Mouse (Mus musculus) fibroblast of lung, adult 2 months (primary cell): ENCODE results near the gene Gm21885.

Experiments
- DNase-seq: peaks from one replicate; pipeline ENCODE4 v3.0.0-alpha.2; 2011; ENCODE audit warnings: low read depth

Gm21885 gene

GRCm38 (mm10) chr11:94268761-94269160 is 12.9 kb upstream of the Gm21885 start:
- no peak for DNase-seq

- DNase-seq = no peak
These were observed 11.8 kb upstream of the Gm21885 start for GRCm38 (mm10) chr11:94269906-94270305.

GRCm38 (mm10) chr11:94271015-94271414 is 10.7 kb upstream of the Gm21885 start:
- no peak for DNase-seq

- DNase-seq = no peak
These were observed 8.4 kb upstream of the Gm21885 start for GRCm38 (mm10) chr11:94272960-94273927.

GRCm38 (mm10) chr11:94274206-94274867 is 7.3 kb upstream of the Gm21885 start:
- no peak for DNase-seq

- DNase-seq = no peak
These were observed 6.4 kb upstream of the Gm21885 start for GRCm38 (mm10) chr11:94275226-94275625.

- DNase-seq = no peak
These were observed 6.0 kb upstream of the Gm21885 start for GRCm38 (mm10) chr11:94275686-94276085.

- peak; percentile 86 for DNase-seq
These were observed 4.8 kb upstream of the Gm21885 start for GRCm38 (mm10) chr11:94276869-94277337.

GRCm38 (mm10) chr11:94282291-94282690 is 618 bp downstream of the Gm21885 start:
- no peak for DNase-seq

- no peak for DNase-seq
These were observed 1.9 kb downstream of the Gm21885 start for GRCm38 (mm10) chr11:94283536-94284099.

- no peak for DNase-seq
These were observed 4.4 kb downstream of the Gm21885 start for GRCm38 (mm10) chr11:94285886-94286574.

GRCm38 (mm10) chr11:94287105-94287504 is 5.4 kb downstream of the Gm21885 start:
- no peak for DNase-seq

- DNase-seq = no peak
These were observed 8.5 kb downstream of the Gm21885 start for GRCm38 (mm10) chr11:94290062-94290740.

GRCm38 (mm10) chr11:94294996-94295845 is 13.5 kb downstream of the Gm21885 start:
- no peak for DNase-seq

GRCm38 (mm10) chr11:94312733-94313132 is 31.1 kb downstream of the Gm21885 start:
- DNase-seq = no peak

- DNase-seq = no peak
These were observed 32.5 kb downstream of the Gm21885 start for GRCm38 (mm10) chr11:94314098-94314652.

GRCm38 (mm10) chr11:94315308-94315707 is 33.6 kb downstream of the Gm21885 start:
- DNase-seq = no peak

GRCm38 (mm10) chr11:94316528-94316927 is 34.9 kb downstream of the Gm21885 start:
- no peak for DNase-seq

- DNase-seq = no peak
These were observed 35.3 kb downstream of the Gm21885 start for GRCm38 (mm10) chr11:94317014-94317413.

- DNase-seq = no peak
These were observed 35.8 kb downstream of the Gm21885 start for GRCm38 (mm10) chr11:94317515-94317914.
